Mouse (Mus musculus) spleen, postnatal 36 days (tissue): Measurements from ENCODE around the gene Scoc.
A peak's percentile ranks its signal among the peaks of the same experiment; 100 is the strongest.
"Not testable (repeated sequence)": the region's sequence is repeated elsewhere in the genome, so short reads cannot be mapped to it uniquely, and the experiment has no call there.

ENCODE experiments used
- DNase-seq, 2 experiments: peaks; one replicate each; pipeline ENCODE4 v3.0.0; 2022; ENCODE audit warnings: low spot score in 2 of 2, mixed read lengths in 1 of 2

The Scoc gene

DNA sequence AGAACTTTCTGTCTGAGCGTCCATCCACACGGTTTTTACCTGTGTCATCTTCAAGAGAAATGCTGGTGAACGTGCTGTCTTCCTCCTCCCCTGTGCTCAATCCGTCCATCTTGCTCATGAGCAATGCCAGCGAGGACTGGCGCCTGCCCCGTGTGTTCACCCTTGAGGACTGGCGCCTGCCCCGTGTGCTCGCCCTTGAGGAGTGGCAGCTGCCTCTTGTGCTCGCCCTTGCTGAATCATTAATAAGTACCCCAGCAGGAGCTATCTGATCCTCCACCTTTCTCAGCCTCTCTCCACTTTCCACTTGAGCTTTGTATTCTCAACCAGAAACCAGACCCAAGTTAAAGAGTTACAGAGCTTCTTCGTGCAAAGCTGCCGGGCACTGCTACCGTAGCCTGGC, at the start of gene Scoc:
TSS of gene Scoc (minus strand) at position 170 of the 400 bp plus-strand sequence.
- no peak for DNase-seq

DNA sequence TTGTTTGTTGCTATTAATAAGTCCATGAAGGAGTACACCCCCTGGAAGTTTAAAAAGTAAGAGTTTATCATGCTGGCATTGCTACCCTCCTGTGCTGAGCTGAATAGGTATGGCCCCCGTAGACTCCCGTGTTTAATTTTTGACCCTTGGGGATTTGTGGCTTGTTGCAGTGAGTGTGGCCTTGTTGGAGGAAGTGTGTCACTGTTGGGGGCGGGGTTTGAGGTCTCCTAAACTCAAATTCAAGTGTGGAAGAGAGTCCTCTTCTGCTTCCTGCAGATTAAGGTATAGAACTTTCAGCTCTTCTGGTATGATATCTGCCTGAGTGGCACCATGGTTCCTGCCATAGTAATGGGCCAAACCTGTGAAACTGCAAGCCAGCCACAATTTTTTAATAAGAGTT, 1.4 kb upstream of the Scoc start:
- DNase-seq = no peak

DNA sequence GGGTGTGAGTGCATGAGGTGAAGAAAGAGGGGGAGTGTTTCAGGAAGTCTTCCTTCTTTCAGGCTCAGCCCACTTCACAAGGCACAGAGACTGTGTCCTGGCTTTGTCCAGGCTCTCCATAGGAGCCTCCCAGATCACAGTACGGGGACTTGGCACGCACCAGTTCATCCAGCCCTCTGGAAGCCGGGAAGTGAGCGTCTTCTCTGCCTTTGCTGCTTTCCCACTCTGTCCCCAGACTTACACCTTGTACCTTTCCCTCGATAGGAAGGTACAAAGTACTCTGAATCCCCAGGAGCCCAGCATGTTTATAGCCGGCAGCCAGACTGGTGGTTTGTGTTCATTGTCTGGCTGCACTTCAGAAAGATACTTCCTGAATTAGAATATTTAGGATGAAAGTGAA, 1.1 kb downstream of the Scoc start:
- no peak for DNase-seq

DNA sequence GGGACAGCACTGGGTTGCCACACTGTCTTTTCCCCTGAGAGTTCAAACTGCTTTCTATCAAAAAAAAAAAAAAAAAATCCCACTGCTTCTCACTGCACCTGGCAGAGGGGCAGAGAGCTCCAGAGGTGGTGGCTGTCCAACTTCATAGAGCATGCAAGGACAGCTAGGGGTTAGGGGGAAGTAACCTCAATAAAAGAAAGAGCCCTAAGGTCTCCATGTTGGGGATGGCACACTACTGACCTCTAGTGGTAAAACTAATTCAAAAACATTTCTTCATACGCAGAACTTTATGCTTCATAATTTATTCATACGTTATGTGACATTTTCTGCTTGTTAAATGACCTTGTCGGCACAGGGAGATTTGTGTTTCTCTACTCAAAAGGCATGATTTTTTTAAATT, 7.1 kb downstream of the Scoc start:
- DNase-seq = peak in 1 of 2 experiments; percentile 14

DNA sequence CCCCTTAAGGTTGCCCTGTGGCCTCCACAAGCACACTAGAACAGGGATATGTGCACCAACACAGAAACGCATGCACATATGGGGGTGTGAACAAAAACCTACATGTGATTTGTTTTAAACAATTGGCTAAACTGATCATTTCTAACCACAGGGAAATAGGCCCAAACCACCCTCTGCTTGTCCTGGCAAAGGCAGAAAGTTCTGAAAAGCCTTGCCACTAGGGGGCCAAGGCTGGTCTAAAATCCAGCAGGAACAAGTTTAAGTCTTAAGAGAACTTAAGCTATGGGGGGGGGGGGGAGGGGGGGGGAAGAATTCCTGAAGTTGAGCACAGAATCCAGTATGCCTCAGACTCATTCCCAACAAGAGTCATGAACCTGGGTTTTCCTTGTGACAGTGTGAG, 8.2 kb downstream of the Scoc start:
- no peak for DNase-seq

DNA sequence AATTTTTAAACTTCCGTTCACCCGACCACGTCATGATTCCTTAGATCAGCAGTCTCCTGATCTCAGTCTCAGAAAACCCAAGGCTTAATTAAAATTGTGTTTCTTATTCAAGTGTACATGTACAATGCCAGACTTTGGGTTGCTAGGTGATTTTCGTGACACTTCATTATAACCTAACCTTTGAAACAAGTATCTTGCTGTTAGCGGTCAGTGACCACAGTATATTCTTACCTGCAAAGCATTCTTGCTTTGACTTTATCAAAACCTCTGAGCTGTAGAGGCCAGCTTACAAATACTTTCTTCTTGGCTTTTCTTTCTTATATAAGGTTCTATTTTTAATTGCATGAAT, 15.2 kb downstream of the Scoc start:
- DNase-seq = no peak

DNA sequence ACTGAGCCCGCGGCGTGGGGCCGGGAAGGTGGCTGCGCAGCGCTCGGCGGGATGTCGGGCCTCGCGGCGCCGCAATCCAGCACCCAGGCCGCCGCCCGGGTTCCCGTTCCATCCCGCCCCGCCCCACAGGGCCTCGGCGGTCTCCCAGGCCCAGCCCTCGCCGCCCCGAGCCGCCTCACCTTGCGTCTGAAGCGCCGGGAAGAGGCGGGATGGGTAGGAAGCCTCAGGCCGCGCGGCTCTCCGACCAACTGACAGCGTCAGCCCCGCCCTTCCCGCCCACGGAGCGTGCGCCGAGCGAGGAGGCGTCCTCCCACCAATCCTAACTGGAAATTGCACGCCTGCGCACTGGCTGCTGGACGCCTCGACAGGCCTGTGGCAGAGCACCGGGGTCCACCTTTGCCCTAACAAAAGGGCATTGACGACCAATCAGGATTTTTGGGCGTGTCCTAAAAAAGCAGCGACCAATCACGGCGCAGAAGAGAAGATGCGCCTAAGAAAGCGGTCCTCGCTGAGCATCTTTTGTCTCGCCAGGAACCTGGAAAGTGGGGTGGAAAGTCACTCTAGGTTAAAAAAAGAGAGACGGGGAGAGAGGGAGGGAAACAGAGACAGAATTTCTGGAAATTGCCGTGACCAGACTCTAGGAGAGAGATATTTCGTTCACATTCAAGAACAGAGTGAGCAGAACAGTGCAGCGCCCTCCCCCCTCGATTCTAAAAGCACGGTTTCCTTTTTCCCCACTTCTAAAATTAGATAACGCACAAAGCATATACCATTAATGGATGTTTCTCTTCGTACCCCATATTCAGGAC, 15.7 kb downstream of the Scoc start:
- peak; percentile 98 for DNase-seq

DNA sequence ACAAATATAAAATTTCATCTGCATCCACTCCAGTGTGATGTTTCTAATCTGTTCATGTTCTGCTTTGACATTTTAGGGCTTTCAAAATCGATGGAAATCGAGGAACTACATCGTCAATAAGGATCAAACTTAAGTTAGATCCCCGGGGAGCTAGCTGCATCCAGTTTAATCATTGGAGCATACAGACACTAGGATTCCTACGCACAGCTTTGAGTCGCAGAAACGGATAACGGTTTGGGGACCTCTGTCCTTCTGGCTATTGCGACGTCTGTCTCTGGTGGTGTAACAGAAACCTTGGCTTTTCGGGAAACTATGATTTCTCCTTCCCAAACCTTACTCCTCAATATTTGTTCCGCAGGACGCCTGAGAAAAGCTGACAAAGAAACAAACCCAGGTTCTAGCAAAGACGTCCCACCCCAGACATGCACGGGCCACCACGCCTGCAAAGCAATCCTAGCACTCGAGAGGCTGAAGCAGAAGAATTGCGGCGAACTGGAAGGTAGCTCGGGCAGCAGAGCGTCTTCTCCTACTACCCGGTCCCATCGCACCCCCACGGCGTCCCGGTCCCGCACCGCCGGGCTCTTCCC, 16.4 kb downstream of the Scoc start:
- no peak for DNase-seq

DNA sequence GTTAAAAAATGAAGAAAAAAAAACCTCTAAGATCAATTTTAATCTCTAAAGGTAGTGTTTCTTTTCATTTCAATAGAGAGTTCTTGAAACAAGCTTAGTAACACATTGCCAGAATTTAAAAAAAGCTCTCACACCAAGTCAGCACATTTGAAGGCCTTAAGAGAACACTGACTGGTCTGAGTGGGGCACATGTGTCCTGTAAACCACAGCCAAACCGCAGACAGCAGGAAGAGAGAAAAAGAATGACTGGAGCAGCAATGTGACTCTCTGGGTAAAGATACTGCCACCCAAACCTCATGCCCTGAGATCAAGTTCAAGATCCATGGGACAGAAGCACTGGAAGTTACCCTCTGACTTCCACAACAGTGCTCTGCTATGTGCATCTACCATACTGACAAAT, 21.1 kb downstream of the Scoc start:
- no peak for DNase-seq

DNA sequence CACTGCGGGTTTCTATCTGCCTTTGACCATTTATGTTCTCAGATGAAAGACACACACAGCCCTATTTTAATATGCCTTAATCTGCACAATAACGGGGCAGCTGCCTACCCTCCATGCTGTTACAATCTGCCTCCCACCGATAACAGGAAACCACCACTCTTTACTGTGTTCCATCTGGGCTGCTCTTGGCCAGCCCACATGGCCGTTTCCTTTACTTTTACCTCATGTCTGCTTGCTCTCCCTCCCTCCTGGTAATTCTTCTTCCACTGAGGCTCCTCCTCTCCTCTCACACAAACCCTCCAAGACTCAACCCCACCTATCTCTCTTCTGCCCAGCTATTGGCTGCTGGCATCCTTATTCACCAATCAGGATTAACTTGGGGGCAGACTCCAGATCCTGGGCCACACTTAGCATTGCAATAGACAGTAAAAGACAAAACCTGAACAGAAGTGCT, 29.1 kb downstream of the Scoc start:
- DNase-seq = peak; percentile 32 to 55

DNA sequence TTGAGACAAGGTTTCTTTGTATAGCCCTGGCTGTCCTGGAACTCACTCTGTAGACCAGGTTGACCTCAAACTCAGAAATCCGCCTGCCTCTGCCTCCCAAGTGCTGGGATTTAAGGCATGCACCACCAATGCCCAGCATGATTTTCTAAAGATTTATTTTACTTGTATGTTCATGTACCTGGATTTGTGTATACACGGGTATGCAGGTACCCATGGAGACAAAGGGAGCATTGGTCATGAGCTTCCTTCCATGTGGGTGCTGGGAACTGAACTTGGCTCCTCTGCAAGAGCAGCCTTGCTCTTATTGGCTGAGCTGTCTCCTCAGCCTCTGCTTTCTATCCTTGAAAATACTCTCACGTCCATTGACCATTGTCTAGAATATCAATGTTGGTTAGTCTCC, 29.6 kb downstream of the Scoc start:
- not testable (repeated sequence) for DNase-seq

DNA sequence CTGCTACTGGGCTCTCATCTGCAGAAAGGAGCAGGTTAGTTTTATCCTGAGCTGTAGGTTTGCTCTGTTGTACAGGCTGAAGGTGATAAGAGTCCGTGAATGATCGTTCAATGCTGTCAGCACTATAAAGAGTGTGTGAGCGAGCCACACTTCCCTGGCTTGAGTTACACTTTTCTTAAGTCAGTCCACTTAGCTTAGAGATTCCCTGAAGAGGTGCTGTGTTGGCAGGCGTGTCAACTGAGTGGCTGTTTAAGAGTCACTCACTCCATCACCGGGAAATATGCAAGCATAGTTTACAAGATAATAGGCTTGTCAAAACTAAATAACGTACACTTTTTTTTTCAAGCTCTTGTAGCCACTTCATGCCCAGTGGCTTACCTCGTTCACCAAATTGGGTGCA, 31.2 kb downstream of the Scoc start:
- no peak for DNase-seq

DNA sequence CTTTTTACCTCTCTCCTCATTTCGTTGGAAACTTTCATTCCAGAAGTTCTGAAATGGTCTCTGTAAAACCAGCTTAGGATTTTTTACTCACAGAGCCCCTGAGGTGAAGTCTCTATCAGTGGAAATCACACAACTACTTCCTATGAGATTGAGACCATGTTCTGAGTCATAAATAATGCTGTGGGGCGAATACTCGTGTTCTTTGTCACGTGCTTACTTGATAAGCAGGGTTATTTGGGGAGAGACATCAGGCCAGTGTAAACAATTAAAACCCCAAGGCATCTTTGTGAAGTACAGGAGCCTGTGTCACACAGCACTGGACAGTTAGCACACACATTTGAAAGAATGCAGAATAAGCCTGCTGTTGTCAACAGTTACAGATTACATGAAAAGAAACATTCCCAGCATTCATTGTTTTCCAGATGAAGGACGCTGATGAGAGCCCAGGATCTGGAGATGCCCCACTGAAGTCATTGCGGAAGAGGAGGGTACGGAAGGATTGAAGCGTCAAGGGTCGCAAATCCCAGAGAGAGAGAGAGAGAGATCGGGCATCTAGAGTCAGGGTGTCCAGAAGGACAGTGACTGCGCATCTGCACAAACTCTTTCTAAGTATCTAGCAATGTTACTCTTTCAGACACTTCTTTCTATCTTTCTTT, 32.0 kb downstream of the Scoc start:
- DNase-seq = no peak

DNA sequence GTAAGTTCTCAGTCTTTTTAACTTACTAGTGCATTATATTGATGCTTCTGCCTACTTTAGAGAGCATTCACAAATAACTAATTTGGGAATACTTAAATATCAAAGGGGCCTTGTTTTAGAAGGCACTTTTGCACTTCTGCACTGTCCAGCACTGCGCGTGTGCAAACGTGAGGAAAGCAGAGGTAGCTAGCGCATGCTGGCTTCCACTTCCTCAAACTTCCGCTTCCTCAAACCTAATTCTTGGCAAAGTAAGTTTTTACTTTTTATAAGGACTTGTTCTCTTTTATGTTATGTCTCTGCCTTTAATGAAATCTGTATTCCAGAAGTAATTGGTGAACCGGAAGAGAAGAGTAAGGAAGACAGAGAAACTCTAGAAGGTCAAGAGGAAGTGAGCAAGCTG, 33.0 kb downstream of the Scoc start:
- DNase-seq = no peak

DNA sequence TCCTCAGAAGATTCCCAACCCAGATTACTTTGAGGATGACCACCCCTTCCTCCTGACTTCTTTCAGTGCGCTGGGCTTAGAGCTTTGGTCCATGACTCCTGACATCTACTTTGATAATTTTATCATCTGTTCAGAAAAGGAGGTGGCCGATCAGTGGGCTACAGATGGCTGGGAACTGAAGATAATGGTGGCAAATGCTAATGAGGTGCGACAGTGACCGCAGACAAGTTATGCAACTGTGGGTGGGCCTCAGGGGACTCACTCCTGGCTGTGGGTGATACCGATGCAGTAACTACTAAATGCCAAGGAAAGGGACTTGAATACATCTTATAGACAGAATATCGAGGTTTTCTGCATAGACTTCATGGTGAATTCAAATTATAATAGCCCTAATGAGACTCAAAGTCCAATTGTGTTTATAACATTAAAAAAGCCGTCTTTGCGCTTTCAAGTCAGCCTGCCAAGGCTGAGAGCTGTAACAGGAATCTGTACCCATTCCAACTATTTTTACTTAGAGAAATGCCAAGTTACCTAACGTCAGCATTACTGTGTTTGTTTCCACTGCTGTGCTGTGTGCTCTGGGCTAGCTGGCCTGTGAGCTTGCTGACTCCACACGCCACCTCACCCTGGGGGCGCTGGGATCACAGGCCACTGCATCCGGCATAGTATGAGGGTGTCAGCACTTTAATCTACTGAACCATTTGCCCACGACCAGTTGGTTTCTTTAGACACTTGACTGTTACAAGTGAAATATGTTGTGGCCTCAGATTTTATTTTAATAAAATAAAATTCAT, 35.0 kb downstream of the Scoc start:
- DNase-seq = peak; percentile 46 to 63

DNA sequence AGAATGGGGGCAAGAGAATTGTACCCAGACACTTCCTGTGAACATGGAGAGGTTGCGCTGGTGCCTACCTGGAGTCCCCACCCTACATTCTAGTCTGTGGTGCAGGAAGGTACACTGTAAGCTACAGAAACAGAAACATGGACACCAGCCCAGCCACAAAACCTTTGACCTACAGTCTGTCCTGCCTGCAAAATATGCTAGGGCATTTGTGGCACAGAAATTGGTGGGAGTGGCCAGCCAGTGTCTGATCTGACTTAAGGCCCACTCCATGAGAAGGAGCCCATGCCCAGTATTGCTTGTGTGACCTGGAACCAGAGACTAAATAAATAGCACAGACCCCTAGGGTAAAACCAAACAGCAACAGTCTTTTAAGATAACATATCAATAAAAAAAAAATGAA, 36.8 kb downstream of the Scoc start:
- DNase-seq = no peak

DNA sequence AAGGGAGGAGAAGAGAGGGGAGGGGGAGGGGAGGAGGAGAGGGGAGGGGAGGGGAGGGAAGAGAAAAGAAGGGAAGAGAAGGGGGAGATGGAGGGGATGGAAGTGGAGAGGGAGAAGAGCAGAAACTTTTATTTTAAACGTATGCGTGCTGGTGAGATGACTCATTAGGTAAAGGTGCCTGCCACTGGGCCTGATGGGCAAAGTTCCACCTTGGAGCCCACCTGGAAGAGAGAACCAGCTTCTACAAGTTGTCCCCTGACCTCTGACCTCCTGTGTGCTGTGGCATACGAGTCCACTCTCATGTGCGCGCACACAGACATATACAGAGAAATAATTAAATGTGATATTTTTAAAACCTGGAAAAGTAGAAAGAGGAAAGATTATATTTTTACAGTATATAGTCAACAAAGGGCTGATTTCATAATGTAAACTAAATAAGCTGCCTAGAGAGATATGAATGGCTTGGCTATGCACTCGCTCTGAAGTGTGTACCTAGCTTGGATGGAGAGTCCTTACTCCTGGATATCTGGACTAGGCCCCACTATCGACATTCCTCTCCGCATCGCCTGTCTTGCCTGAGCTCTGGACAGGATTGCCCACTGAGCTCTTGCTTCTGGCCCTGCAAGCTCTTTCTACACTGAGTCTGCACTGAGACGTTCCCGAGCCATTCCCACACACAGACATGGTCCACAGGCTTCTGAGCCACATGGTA, 39.2 kb downstream of the Scoc start:
- no peak for DNase-seq

DNA sequence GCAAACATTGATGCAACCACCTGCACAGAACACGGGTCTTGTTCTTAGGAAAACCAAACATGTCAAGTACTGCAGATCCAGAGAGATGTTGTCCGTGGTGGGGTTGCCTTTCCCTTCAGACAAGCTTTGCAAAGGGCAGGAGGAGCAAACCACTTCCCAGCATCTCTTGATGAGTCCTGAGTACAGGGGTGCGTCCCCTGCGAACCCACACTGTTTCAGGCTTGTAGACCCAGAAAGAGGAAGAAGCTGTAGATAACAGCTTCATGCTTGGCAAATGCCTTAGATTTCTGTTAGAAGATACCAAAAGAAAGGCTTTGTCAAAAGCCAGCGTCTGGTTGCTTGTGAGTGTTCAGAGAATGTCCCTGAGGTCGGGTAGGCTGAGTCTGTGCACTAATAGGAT, 40.2 kb downstream of the Scoc start:
- DNase-seq = no peak

DNA sequence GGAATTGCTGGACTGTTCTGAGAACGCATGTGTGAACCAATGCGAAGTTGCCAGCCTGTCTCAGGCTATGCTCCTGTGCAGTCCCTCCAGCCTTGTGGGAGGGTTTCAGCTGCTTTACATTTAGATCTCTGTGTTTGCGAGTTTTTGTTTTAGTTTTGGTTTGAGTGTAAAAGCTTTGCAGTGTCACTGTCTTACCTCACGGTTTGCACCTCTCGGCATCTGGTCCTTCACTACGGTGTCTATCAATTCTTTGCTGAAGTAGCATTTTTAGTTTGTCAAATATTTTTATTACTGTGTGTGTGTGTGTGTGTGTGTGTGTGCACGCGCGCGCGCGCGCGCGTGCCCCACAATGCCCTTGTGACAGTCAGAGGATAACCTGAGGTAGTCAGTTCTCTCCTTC, 41.3 kb downstream of the Scoc start:
- DNase-seq = no peak

DNA sequence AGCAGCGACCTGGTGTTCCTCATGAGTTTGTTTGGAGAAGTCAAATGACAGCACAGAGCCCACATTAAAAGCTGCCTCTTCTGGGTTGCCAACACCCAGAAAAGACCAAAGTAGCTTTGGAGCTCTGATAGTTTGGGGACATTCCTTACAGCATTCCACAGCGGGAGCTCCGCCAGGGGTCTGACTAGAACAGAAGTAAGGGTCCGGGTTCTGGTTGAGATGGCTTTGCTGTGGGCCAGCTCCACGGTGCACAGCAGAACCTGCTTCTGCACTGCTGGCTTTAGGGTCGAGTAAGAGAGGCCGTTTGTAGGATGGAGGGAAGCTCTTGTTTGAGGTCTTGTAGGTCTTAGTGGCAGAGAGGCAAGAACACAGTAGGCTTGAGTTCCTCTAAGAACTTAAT, 49.7 kb downstream of the Scoc start:
- DNase-seq = no peak

DNA sequence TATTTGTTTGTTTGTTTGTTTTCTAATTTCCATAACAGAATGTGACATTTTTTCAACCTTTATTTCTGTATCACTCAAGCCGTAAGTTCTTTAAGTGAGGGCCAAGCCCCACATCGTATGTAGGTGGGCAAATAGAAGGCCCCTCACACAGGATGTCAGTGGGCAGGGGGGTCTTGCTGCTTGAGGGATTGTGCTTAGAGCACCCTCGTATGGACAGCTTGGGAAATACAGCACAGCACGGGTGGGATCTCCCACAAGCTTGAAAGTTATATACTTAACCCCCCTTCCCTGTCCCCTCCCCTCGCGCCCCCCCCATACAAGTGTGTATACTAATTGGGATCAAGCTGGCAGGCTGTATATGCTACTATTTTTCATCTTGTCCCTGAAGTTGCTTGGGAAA, 51.4 kb downstream of the Scoc start:
- no peak for DNase-seq

DNA sequence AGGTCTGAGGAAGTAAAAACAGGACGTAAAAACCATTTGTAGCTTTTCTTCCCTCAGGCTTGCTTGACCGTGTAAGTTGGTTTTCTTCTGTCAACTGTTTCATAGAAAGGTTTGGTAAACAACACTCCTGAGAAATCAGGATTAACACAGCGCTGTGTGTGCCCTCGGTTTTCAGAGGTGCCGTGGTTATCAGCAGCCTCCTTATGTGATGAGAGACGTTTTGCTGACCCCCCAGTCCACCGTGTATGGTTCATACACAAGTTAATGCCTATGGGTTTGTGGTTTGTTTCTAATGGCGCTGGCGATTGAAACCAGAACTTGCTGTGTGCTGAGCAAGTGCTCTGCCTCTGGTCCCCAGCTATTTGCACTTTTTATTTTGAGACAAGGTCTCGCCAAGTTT, 52.6 kb downstream of the Scoc start:
- no peak for DNase-seq
